Mouse (Mus musculus): ENCODE data around the gene Olfr624. TPM values are rescaled to one million over a fixed set of nuclear protein-coding genes. Genes with fewer than 3 reads are reported as not detected.
"Not testable (repeated sequence)": the region's sequence is repeated elsewhere in the genome, so short reads cannot be mapped to it uniquely, and the experiment has no call there.

Gene Olfr624
- total RNA-seq (2015) = 0.02 TPM in 1 of 2 replicates, not detected in the other
- 0.12 TPM in 1 of 2 replicates, not detected in the other for total RNA-seq (2017)

- no peak for ATAC-seq (replicated peaks; ENCODE audit: poor library complexity)
These were observed at the start of gene Olfr624 for GRCm38 (mm10) chr7:103671091-103671490. Olfr624 (minus strand) TSS chr7:103671191.

GRCm38 (mm10) chr7:103716398-103716797 is 45.4 kb upstream of the Olfr624 start:
- not testable (repeated sequence) for ATAC-seq (replicated peaks; ENCODE audit: poor library complexity)

DNA sequence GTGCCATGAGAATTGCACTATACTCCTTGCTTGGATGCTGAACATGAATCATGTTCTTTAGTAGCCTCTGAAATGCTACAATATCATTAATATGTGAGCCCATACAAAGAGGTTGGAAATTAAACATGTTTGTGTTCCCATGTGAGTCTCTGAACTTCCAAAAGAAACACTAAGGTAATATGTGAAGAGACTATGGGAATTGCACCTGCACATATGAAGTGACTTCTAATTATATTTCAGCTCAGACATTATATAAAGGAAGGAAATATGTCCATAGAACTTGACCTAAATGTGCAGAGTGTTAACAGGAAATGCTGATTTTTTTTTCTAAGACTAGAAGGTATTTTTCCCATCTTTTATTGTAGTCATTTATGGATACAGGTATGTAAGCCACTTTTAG is 43.4 kb upstream of the Olfr624 start, which contains the start of gene Olfr243:
Gene Olfr243, plus strand, starts transcription at position 301 of the 400 bp plus-strand sequence.
- no peak for ATAC-seq (replicated peaks; ENCODE audit: poor library complexity)

DNA sequence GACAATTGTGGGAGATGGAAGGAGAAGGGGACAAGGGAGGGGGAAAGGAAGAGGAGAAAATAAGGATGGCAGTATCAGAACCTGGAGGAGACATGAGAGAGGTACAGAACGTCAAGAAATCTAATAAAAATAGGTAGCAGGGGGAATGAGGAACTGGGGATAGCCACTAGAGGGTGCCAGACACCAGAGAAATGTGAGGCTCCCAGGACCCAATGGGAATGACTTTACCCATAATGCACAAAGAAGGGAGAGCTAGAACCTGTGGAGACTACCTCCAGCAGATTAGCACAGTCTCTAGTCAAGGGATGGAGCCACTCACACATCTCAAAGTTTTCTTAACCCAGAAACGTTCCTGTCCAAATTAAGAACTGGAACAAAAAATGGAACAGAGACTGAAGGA is 41.0 kb upstream of the Olfr624 start:
- ATAC-seq (replicated peaks; ENCODE audit: poor library complexity) = peak; percentile 92

DNA sequence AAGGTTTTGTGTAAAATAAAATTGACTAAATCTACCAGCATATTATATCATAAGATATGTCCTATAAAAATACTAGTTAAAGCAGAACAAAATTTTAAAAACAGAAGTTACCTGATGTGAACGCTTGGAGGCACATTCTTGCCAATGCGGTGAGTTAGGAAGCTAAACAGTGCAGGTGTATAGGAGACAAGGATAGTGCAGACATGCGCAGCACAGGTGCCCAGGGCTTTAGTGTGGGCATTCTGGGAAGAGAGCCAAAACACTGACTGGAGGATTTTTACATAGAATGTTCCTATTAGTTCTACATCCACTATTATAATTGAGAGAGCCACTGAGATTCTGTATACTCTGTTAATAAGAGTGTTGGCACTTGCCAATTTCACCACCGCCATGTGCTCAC is 28.5 kb upstream of the Olfr624 start:
- ATAC-seq (replicated peaks; ENCODE audit: poor library complexity) = no peak

DNA sequence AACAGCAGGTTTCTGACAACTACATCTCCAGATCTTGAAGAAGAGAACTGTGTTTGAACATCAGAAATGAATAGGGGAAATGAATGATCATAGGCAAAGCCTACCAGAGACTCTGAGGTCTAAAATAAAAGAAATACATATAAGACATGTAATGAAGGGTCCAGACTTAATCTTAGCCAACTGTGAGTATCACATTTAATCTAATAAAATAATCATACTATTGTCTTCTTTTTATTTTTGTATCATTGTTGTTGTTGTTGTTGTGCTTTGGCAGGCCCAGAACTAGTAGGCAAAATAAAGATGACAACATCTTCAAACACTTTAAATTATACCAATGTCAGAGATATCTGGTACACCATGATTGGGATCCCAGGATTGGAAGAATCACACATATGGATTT is 11.4 kb upstream of the Olfr624 start, which contains the start of gene Olfr625-ps1:
Gene Olfr625-ps1, plus strand, starts transcription at position 301 of the 400 bp plus-strand sequence.
- ATAC-seq (replicated peaks; ENCODE audit: poor library complexity) = no peak

GRCm38 (mm10) chr7:103663598-103663997 is 7.4 kb downstream of the Olfr624 start, which contains the start of gene Olfr623:
Olfr623 (minus strand) TSS chr7:103663698.
- ATAC-seq (replicated peaks; ENCODE audit: poor library complexity) = no peak

- ATAC-seq (replicated peaks; ENCODE audit: poor library complexity) = no peak
These were observed 26.9 kb downstream of the Olfr624 start for GRCm38 (mm10) chr7:103644070-103644469.

DNA sequence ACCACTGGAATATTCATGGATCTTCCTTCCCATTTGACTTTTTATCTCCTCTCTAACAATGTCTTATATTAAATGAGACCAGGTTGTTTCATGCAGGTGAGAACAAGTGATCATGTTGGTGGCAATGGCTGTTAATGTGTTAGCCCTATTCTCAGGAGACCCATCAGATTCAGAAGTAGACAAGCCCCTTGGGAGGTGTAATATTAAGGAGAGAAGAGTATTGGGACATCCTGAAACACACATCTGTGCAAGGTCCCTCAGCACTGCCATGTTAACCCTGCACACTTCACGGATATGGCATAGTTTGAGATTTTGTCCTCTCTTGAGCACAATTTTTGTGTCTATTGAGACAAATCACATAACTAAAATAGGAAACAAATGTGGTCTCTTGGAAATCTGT is 28.4 kb downstream of the Olfr624 start, which contains the start of gene Olfr622:
Gene Olfr622, minus strand, starts transcription at position 101 of the 400 bp plus-strand sequence.
- no peak for ATAC-seq (replicated peaks; ENCODE audit: poor library complexity)

GRCm38 (mm10) chr7:103636795-103637194 is 34.2 kb downstream of the Olfr624 start:
- ATAC-seq (replicated peaks; ENCODE audit: poor library complexity) = no peak

Other genes starting within 250 kb of the Olfr624 start
Only the 30 nearest of the 33 such genes appear.
- not detected in 2 replicates for gene Olfr606, start 222.1 kb downstream of the Olfr624 start, total RNA-seq (2015)
- not detected in 2 replicates for gene Olfr606, start 222.1 kb downstream of the Olfr624 start, total RNA-seq (2017)
- not detected in 2 replicates for gene Olfr607, start 207.0 kb downstream of the Olfr624 start, total RNA-seq (2015)
- gene Olfr607, start 207.0 kb downstream of the Olfr624 start, total RNA-seq (2017) = not detected in 2 replicates
- not detected in 2 replicates for gene Olfr608, start 201.3 kb downstream of the Olfr624 start, total RNA-seq (2015)
- gene Olfr608, start 201.3 kb downstream of the Olfr624 start, total RNA-seq (2017) = not detected in 2 replicates
- not detected in 2 replicates for gene Olfr609, start 173.1 kb downstream of the Olfr624 start, total RNA-seq (2015)
- not detected in 2 replicates for gene Olfr609, start 173.1 kb downstream of the Olfr624 start, total RNA-seq (2017)
- not detected in 2 replicates for gene Olfr610, start 159.1 kb downstream of the Olfr624 start, total RNA-seq (2015)
- not detected in 2 replicates for gene Olfr610, start 159.1 kb downstream of the Olfr624 start, total RNA-seq (2017)
- not detected in 2 replicates for gene Olfr611, start 150.3 kb downstream of the Olfr624 start, total RNA-seq (2015)
- gene Olfr611, start 150.3 kb downstream of the Olfr624 start, total RNA-seq (2017) = not detected in 2 replicates
- not detected in 2 replicates for gene Olfr612, start 128.5 kb downstream of the Olfr624 start, total RNA-seq (2015)
- not detected in 2 replicates for gene Olfr612, start 128.5 kb downstream of the Olfr624 start, total RNA-seq (2017)
- gene Olfr613, start 123.1 kb downstream of the Olfr624 start, total RNA-seq (2015) = not detected in 2 replicates
- not detected in 2 replicates for gene Olfr613, start 123.1 kb downstream of the Olfr624 start, total RNA-seq (2017)
- gene Olfr615, start 115.1 kb downstream of the Olfr624 start, total RNA-seq (2015) = not detected in 2 replicates
- gene Olfr615, start 115.1 kb downstream of the Olfr624 start, total RNA-seq (2017) = not detected in 2 replicates
- gene Olfr616, start 102.0 kb downstream of the Olfr624 start, total RNA-seq (2015) = not detected in 2 replicates
- gene Olfr616, start 102.0 kb downstream of the Olfr624 start, total RNA-seq (2017) = not detected in 2 replicates
- not detected in 2 replicates for gene Olfr617, start 98.1 kb downstream of the Olfr624 start, total RNA-seq (2015)
- not detected in 2 replicates for gene Olfr617, start 98.1 kb downstream of the Olfr624 start, total RNA-seq (2017)
- not detected in 2 replicates for gene Olfr618, start 81.1 kb downstream of the Olfr624 start, total RNA-seq (2015)
- gene Olfr618, start 81.1 kb downstream of the Olfr624 start, total RNA-seq (2017) = not detected in 2 replicates
- not detected in 2 replicates for gene Olfr619, start 70.6 kb downstream of the Olfr624 start, total RNA-seq (2015)
- not detected in 2 replicates for gene Olfr619, start 70.6 kb downstream of the Olfr624 start, total RNA-seq (2017)
- not detected in 2 replicates for gene Olfr620, start 58.7 kb downstream of the Olfr624 start, total RNA-seq (2015)
- gene Olfr620, start 58.7 kb downstream of the Olfr624 start, total RNA-seq (2017) = not detected in 2 replicates
- not detected in 2 replicates for gene Olfr622, start 28.5 kb downstream of the Olfr624 start, total RNA-seq (2015)
- gene Olfr622, start 28.5 kb downstream of the Olfr624 start, total RNA-seq (2017) = not detected in 2 replicates
- gene Olfr623, start 7.5 kb downstream of the Olfr624 start, total RNA-seq (2015) = not detected in 2 replicates
- not detected in 2 replicates for gene Olfr623, start 7.5 kb downstream of the Olfr624 start, total RNA-seq (2017)
- gene Olfr625-ps1, start 11.5 kb upstream of the Olfr624 start, total RNA-seq (2015) = not detected in 2 replicates
- gene Olfr625-ps1, start 11.5 kb upstream of the Olfr624 start, total RNA-seq (2017) = not detected in 2 replicates
- not detected in 2 replicates for gene Olfr243, start 43.5 kb upstream of the Olfr624 start, total RNA-seq (2015)
- not detected in 2 replicates for gene Olfr243, start 43.5 kb upstream of the Olfr624 start, total RNA-seq (2017)
- not detected in 2 replicates for gene Olfr628, start 59.2 kb upstream of the Olfr624 start, total RNA-seq (2015)
- gene Olfr628, start 59.2 kb upstream of the Olfr624 start, total RNA-seq (2017) = not detected in 2 replicates
- not detected in 2 replicates for gene Olfr629, start 73.8 kb upstream of the Olfr624 start, total RNA-seq (2015)
- not detected in 2 replicates for gene Olfr629, start 73.8 kb upstream of the Olfr624 start, total RNA-seq (2017)
- gene Olfr630, start 86.1 kb upstream of the Olfr624 start, total RNA-seq (2015) = not detected in 2 replicates
- gene Olfr630, start 86.1 kb upstream of the Olfr624 start, total RNA-seq (2017) = not detected in 2 replicates
- gene Olfr69, start 100.4 kb upstream of the Olfr624 start, total RNA-seq (2015) = not detected in 2 replicates
- gene Olfr69, start 100.4 kb upstream of the Olfr624 start, total RNA-seq (2017) = not detected in 2 replicates
- not detected in 2 replicates for gene Olfr68, start 108.5 kb upstream of the Olfr624 start, total RNA-seq (2015)
- gene Olfr68, start 108.5 kb upstream of the Olfr624 start, total RNA-seq (2017) = not detected in 2 replicates
- gene Olfr67, start 120.6 kb upstream of the Olfr624 start, total RNA-seq (2015) = not detected in 2 replicates
- gene Olfr67, start 120.6 kb upstream of the Olfr624 start, total RNA-seq (2017) = not detected in 2 replicates
- 16.9 and 36.5 TPM in 2 replicates for gene Hbb-bt, start 142.8 kb upstream of the Olfr624 start, total RNA-seq (2015)
- gene Hbb-bt, start 142.8 kb upstream of the Olfr624 start, total RNA-seq (2017) = 0.71 and 3.5 TPM in 2 replicates
- 25.1 and 66.9 TPM in 2 replicates for gene Hbb-bs, start 156.9 kb upstream of the Olfr624 start, total RNA-seq (2015)
- 7.5 and 24.0 TPM in 2 replicates for gene Hbb-bs, start 156.9 kb upstream of the Olfr624 start, total RNA-seq (2017)
- not detected in 2 replicates for gene Hbb-bh2, start 169.3 kb upstream of the Olfr624 start, total RNA-seq (2015)
- not detected in 2 replicates for gene Hbb-bh2, start 169.3 kb upstream of the Olfr624 start, total RNA-seq (2017)
- not detected in 2 replicates for gene Hbb-bh1, start 172.0 kb upstream of the Olfr624 start, total RNA-seq (2015)
- not detected in 2 replicates for gene Hbb-bh1, start 172.0 kb upstream of the Olfr624 start, total RNA-seq (2017)
- gene Hbb-y, start 182.0 kb upstream of the Olfr624 start, total RNA-seq (2015) = not detected in 2 replicates
- not detected in 2 replicates for gene Hbb-y, start 182.0 kb upstream of the Olfr624 start, total RNA-seq (2017)
- not detected in 2 replicates for gene Olfr66, start 215.1 kb upstream of the Olfr624 start, total RNA-seq (2015)
- not detected in 2 replicates for gene Olfr66, start 215.1 kb upstream of the Olfr624 start, total RNA-seq (2017)